In genomic region chr11:34492223-34492622, GRCm38 (mm10) we compare ENCODE assay signal across 21 mouse cellular contexts.
"Had no signal": no experiment of that assay in that cellular context is flagged by ENCODE, and none has a peak within 500 bp of the region (broad histone marks: within the 10 kb centered on the region; RNA-seq: fewer than 3 reads in every experiment).

No protein-coding gene starts in this region.

- H3K9me3 ChIP-seq: megakaryocyte, embryonic 14.5 days; midbrain, embryonic 10.5 days; midbrain, embryonic 12.5 days; neural tube, embryonic 13.5 days; neural tube, embryonic 15.5 days had no signal

- H3K4me2 ChIP-seq: liver, embryonic 11.5 days; lung, embryonic 14.5 days; midbrain, embryonic 12.5 days; neural tube, embryonic 13.5 days; neural tube, embryonic 15.5 days had no signal

- DNase-seq: lung, adult 18-20 months; lung, embryonic 14.5 days; lung, postnatal 14 days; lung, postnatal 36 days; midbrain, embryonic 14.5 days; retina, postnatal 1 day; right cerebral cortex, adult 18-20 months; spleen, adult 18-20 months; thymus, adult 18-20 months; thymus, postnatal 14 days; thymus, postnatal 4 days had no signal

- H3K27ac ChIP-seq: liver, embryonic 14.5 days; macrophage; midbrain, embryonic 10.5 days; midbrain, embryonic 12.5 days; neural tube, embryonic 13.5 days; neural tube, embryonic 15.5 days had no signal

- H3K27me3 ChIP-seq: megakaryocyte, embryonic 14.5 days; midbrain, embryonic 12.5 days; neural tube, embryonic 13.5 days; neural tube, embryonic 15.5 days had no signal

- H3K36me3 ChIP-seq: midbrain, embryonic 10.5 days; midbrain, embryonic 12.5 days; neural tube, embryonic 13.5 days; neural tube, embryonic 15.5 days had no signal

- ATAC-seq: midbrain, embryonic 16.5 days had no signal

- H3K4me3 ChIP-seq: megakaryocyte, embryonic 14.5 days; midbrain, embryonic 10.5 days; midbrain, embryonic 12.5 days; myocyte; neural tube, embryonic 13.5 days; neural tube, embryonic 15.5 days had no signal

- H3K9ac ChIP-seq: liver, embryonic 14.5 days; lung, embryonic 14.5 days; midbrain, embryonic 12.5 days; neural tube, embryonic 13.5 days; neural tube, embryonic 15.5 days had no signal

- H3K4me1 ChIP-seq: megakaryocyte, embryonic 14.5 days; midbrain, embryonic 12.5 days; neural tube, embryonic 13.5 days; neural tube, embryonic 15.5 days had no signal
